ENCODE assay signal across 7 mouse cellular contexts in the genomic region with DNA sequence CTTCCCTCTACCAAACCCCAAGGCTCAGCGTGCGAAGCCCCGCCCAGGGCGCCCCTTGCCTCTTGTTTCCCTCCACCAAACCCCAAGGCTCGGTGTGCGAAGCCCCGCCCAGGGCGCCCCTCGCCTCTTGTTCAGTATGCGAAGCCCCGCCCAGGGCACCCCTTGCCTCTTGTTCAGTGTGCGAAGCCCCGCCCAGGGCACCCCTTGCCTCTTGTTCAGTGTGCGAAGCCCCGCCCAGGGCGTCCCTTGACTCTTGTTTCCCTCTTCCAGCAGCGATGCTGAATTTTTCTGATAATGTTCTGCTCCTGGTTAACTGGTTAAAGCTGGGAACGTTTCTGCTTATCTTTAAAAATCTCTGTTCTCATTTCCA.
A peak's percentile ranks its signal among the peaks of the same experiment; 100 is the strongest.
DNase-seq lines count a peak whose midpoint lies in the region; ATAC-seq lines count a peak whose summit lies in the region.

No protein-coding gene starts in this region.

- no peaks in the 10 kb centered on the region for H3K9me3 ChIP-seq in neural tube, embryonic 11.5 days (ENCODE audit: control insufficient read depth, low read length)
- H3K9me3 ChIP-seq in forebrain, embryonic 15.5 days, result no peaks in the 10 kb centered on the region
- H3K9me3 ChIP-seq in neural tube, embryonic 13.5 days, result no peaks in the 10 kb centered on the region

- no peaks in the 10 kb centered on the region for H3K4me1 ChIP-seq in neural tube, embryonic 11.5 days (ENCODE audit: control insufficient read depth, insufficient read depth, low read length)
- no peaks in the 10 kb centered on the region for H3K4me1 ChIP-seq in forebrain, embryonic 15.5 days
- peaks cover 7% of the 10 kb centered on the region; the same call in 1 of the 2 replicates for H3K4me1 ChIP-seq in neural tube, embryonic 13.5 days (replicated peaks)

- H3K36me3 ChIP-seq in neural tube, embryonic 11.5 days (ENCODE audit: control insufficient read depth, insufficient read depth, low read length), result no peaks in the 10 kb centered on the region
- H3K36me3 ChIP-seq in forebrain, embryonic 15.5 days, result no peaks in the 10 kb centered on the region
- H3K36me3 ChIP-seq in neural tube, embryonic 13.5 days, result no peaks in the 10 kb centered on the region

- DNase-seq in neural tube, embryonic 11.5 days (ENCODE audit: low spot score), result peak; percentile 29
- DNase-seq in neural tube, embryonic 10.5 days (ENCODE audit: extremely low spot score, low spot score), result no peak
- DNase-seq in layer of hippocampus, postnatal 25 days (ENCODE audit: extremely low spot score in 1 of 2, low spot score in 1 of 2), result peak; percentile 5 to 10
- DNase-seq in MN1 (ENCODE audit: low spot score), result no peak

- 12% methylated on average over 18 of the region's 18 CpGs for WGBS in neural tube, embryonic 11.5 days
- 13% methylated on average over 18 of the region's 18 CpGs for WGBS in forebrain, embryonic 15.5 days
- 10% methylated on average over 18 of the region's 18 CpGs for WGBS in neural tube, embryonic 13.5 days

- H3K4me2 ChIP-seq in neural tube, embryonic 11.5 days (ENCODE audit: low read depth), result peak overlapping the region; percentile 39
- peak overlapping the region; percentile 43 for H3K4me2 ChIP-seq in forebrain, embryonic 15.5 days (replicated peaks)
- H3K4me2 ChIP-seq in neural tube, embryonic 13.5 days, result peak overlapping the region; percentile 57

- peak overlapping the region; percentile 20 for H3K4me3 ChIP-seq in neural tube, embryonic 11.5 days (ENCODE audit: low read depth, low read length)
- H3K4me3 ChIP-seq in forebrain, embryonic 15.5 days, result peak overlapping the region; percentile 32
- peak overlapping the region; percentile 37 for H3K4me3 ChIP-seq in neural tube, embryonic 13.5 days

- peak overlapping the region; percentile 24 for H3K9ac ChIP-seq in neural tube, embryonic 11.5 days (ENCODE audit: low read length)
- no peak overlapping the region for H3K9ac ChIP-seq in forebrain, embryonic 15.5 days (replicated peaks)
- H3K9ac ChIP-seq in neural tube, embryonic 13.5 days, result peak overlapping the region; percentile 54

- ATAC-seq in neural tube, embryonic 11.5 days (ENCODE audit: insufficient read depth, low FRiP score, low TSS enrichment), result peak; percentile 89
- ATAC-seq in forebrain, embryonic 15.5 days (replicated peaks), result peak; percentile 94
- peak; percentile 81 for ATAC-seq in neural tube, embryonic 13.5 days (ENCODE audit: low read depth)
- no peak for ATAC-seq in monocyte, adult 5-6 weeks (replicated peaks; ENCODE audit: insufficient number of reproducible peaks, low FRiP score, low TSS enrichment, poor library complexity, severe bottlenecking)

- H3K27ac ChIP-seq in neural tube, embryonic 11.5 days (ENCODE audit: low read depth, low read length), result no peak overlapping the region
- H3K27ac ChIP-seq in forebrain, embryonic 15.5 days (replicated peaks), result no peak overlapping the region
- no peak overlapping the region for H3K27ac ChIP-seq in neural tube, embryonic 13.5 days (replicated peaks)

- no peaks in the 10 kb centered on the region for H3K27me3 ChIP-seq in neural tube, embryonic 11.5 days (ENCODE audit: control insufficient read depth, insufficient read depth, low read length)
- H3K27me3 ChIP-seq in forebrain, embryonic 15.5 days, result no peaks in the 10 kb centered on the region
- H3K27me3 ChIP-seq in neural tube, embryonic 13.5 days, result no peaks in the 10 kb centered on the region

Comparison
In these comparisons a context has a peak if more than half of its experiments do, and no peak if none do; other contexts are left out.
1. DNase-seq: peak in neural tube, embryonic 11.5 days (single experiment) and layer of hippocampus, postnatal 25 days (2 of 2); none in neural tube, embryonic 10.5 days (single experiment) and MN1 (single experiment).
2. Peak in every context shown above with its lines, with median percentiles within 50 percentile points of each other: H3K4me2 ChIP-seq and H3K4me3 ChIP-seq.